Mouse (Mus musculus) embryonic facial prominence, embryonic 14.5 days (tissue): ENCODE results near the gene Clasrp. TPM values are rescaled to one million over a fixed set of nuclear protein-coding genes. Genes with fewer than 3 reads are reported as not detected.

Source experiments
- ATAC-seq: fragments of 200-750 bp; cut with Nextera tagmentation; 2 replicates; pipeline ENCODE4 v1.8.0; 2017; ENCODE audit warnings: low read depth, moderate number of reproducible peaks, moderate TSS enrichment
- DNase-seq: peaks from one replicate; pipeline ENCODE4 v3.0.0-alpha.2; 2015; ENCODE audit warnings: low spot score
- H3K27ac ChIP-seq: fragments of 300-500 bp; sonication (generic); replicated peaks from 2 replicates; pipeline ENCODE4 v1.5.1; 2014; ENCODE audit warnings: low read depth, mild to moderate bottlenecking, low read length, moderate library complexity
- H3K27me3 ChIP-seq: fragments of 300-500 bp; sonication (generic); replicated peaks from 2 replicates; pipeline ENCODE4 v1.6.1; 2014; ENCODE audit warnings: low read length; ENCODE audit not compliant: control insufficient read depth, insufficient read depth
- H3K36me3 ChIP-seq: fragments of 300-500 bp; sonication (generic); 2 replicates; pipeline ENCODE4 v1.6.1; 2014; ENCODE audit warnings: low read length, mixed read lengths; ENCODE audit not compliant: control insufficient read depth, insufficient read depth
- H3K4me1 ChIP-seq: fragments of 300-500 bp; sonication (generic); 2 replicates; pipeline ENCODE4 v1.6.1; 2014; ENCODE audit warnings: antibody characterized with exemption, low read length; ENCODE audit not compliant: control insufficient read depth, insufficient read depth
- H3K4me2 ChIP-seq: fragments of 300-500 bp; sonication (generic); 2 replicates; pipeline ENCODE4 v1.6.1; 2014; ENCODE audit warnings: low read depth, mild to moderate bottlenecking, low read length, moderate library complexity, mixed read lengths
- H3K4me3 ChIP-seq: fragments of 300-500 bp; sonication (generic); 2 replicates; pipeline ENCODE4 v1.5.1; 2014; ENCODE audit warnings: low read depth, mild to moderate bottlenecking, low read length
- H3K9ac ChIP-seq: fragments of 300-500 bp; sonication (generic); 2 replicates; pipeline ENCODE4 v1.6.1; 2014; ENCODE audit warnings: low read depth, mild to moderate bottlenecking, low read length, moderate library complexity, mixed read lengths
- H3K9me3 ChIP-seq: fragments of 300-500 bp; sonication (generic); 2 replicates; pipeline ENCODE4 v1.6.1; 2016; ENCODE audit warnings: low read length; ENCODE audit not compliant: control insufficient read depth
- WGBS: fragments of 180-500 bp; shearing (Covaris S2); extraction: QIAGEN DNeasy Blood & Tissue Kit; methylation state at CpG from one replicate; pipeline ENCODE4 v1.1.7; 2014; 5-methylcytosine and 5-hydroxymethylcytosine counted together
- polyA plus RNA-seq: library from polyadenylated mRNA; unstranded; fragments of >200 nt; fragmentation: Nextera tagmentation; extraction: Ambion mirVana; gene quantifications from 2 replicates; pipeline ENCODE4 v1.2.1, GENCODE M21; 2014

Clasrp gene
- polyA plus RNA-seq, 1 experiment from 2014 or later, result 36.0 TPM

DNA sequence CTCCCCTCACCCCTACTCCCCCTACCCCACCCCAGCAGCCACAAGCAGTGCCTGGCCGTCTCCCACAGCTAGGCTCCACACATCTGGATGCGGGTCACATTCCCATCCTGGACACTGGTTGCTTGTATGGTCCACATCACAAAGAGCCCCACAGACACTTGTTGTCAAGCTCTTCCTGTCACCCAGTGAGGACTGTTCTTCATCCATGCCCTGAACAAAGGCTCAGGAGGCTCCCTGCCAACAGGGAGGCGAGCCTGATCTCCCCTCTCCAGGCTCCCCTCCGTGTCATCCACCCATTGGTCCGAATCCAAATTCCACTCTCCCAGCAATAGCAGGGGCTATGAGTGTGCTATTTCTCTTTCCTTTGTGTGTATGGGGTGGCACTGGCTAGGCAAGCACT is 3.7 kb downstream of the Clasrp start:
- WGBS, result 71% methylated on average over 5 of the region's 5 CpGs
- H3K4me3 ChIP-seq, result no peak overlapping the region

GRCm38 (mm10) chr7:19593061-19593730 is 11.1 kb downstream of the Clasrp start:
- WGBS, result 92% methylated on average over 10 of the region's 10 CpGs
- DNase-seq (no peak), ATAC-seq (no peak)
- H3K9me3 ChIP-seq, result no peaks in the 10 kb centered on the region
- no peak overlapping the region for H3K4me2 ChIP-seq
- no peaks in the 10 kb centered on the region for H3K4me1 ChIP-seq
- H3K4me3 ChIP-seq, result no peak overlapping the region
- no peaks in the 10 kb centered on the region for H3K27me3 ChIP-seq
- no peak overlapping the region for H3K9ac ChIP-seq
- H3K36me3 ChIP-seq, result peaks cover 86% of the 10 kb centered on the region
- no peak overlapping the region for H3K27ac ChIP-seq

More for the DNA sequence above, 3.7 kb downstream of the Clasrp start:
- Histone ChIP-seq H3K27ac (no peak overlapping the region), H3K4me2 (no peak overlapping the region), H3K27me3 (no peaks in the 10 kb centered on the region), H3K9ac (no peak overlapping the region), H3K36me3 (peaks cover 61% of the 10 kb centered on the region), H3K4me1 (peaks cover 10% of the 10 kb centered on the region), H3K9me3 (no peaks in the 10 kb centered on the region)
- ATAC-seq (no peak), DNase-seq (no peak)

GRCm38 (mm10) chr7:19589917-19590316 is 14.4 kb downstream of the Clasrp start:
- DNase-seq, result peak; percentile 82
- Histone ChIP-seq H3K36me3 (peaks cover 96% of the 10 kb centered on the region), H3K4me1 (no peaks in the 10 kb centered on the region), H3K9me3 (no peaks in the 10 kb centered on the region), H3K4me2 (no peak overlapping the region), H3K27ac (no peak overlapping the region), H3K4me3 (no peak overlapping the region), H3K27me3 (no peaks in the 10 kb centered on the region), H3K9ac (no peak overlapping the region)
- ATAC-seq, result no peak
- WGBS, result 65% methylated on average over 3 of the region's 3 CpGs

DNA sequence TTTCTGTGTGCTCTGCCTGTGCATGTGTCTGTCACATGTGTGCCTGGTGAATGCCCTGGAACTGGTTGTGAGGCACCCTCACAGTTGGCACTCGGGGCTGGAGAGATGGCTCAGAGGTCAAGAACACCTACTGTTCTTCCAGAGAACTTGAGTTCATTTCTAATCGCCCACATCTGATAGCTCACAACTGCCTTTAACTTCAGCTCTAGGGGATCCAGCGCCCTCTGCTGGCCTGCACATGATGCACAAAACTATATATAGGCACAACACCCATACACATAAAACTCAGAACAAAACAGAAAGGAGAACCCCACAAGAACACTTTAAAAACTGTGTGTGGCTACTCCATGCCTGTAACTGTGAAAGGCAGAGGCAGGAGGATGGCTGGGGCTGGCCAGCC is 15.1 kb downstream of the Clasrp start:
- Histone ChIP-seq H3K9ac (no peak overlapping the region), H3K27me3 (no peaks in the 10 kb centered on the region), H3K27ac (no peak overlapping the region), H3K9me3 (no peaks in the 10 kb centered on the region), H3K4me3 (no peak overlapping the region), H3K4me1 (no peaks in the 10 kb centered on the region), H3K36me3 (peaks cover 100% of the 10 kb centered on the region), H3K4me2 (no peak overlapping the region)
- WGBS, result 43% methylated on average over 3 of the region's 3 CpGs
- ATAC-seq, result no peak
- DNase-seq, result peak; percentile 40

DNA sequence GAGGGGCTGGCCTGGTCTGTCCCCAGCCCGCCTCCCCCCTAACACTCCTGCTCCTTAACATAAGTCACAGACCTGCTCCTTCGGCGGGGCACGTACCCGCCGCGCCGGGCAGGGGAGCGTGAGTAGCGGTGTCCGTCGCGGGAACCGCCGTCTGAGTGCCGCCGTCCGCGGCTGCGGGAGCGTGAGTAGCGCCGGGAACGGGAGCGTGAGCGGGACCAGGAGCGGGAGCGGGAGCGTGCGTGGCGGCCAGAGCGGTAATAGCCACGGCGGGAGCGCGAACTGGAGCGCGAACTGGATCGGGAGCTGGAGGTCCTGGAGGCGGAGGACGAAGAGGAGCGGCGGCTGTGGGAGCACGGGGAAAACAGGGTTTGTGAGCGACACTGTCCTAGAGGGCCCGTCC is 18.0 kb downstream of the Clasrp start:
- ATAC-seq, result no peak
- Histone ChIP-seq H3K9me3 (no peaks in the 10 kb centered on the region), H3K27ac (no peak overlapping the region), H3K4me1 (no peaks in the 10 kb centered on the region), H3K9ac (no peak overlapping the region), H3K27me3 (no peaks in the 10 kb centered on the region), H3K4me2 (no peak overlapping the region), H3K4me3 (no peak overlapping the region), H3K36me3 (peaks cover 99% of the 10 kb centered on the region)
- 87% methylated on average over 31 of the region's 46 CpGs for WGBS
- DNase-seq, result no peak

DNA sequence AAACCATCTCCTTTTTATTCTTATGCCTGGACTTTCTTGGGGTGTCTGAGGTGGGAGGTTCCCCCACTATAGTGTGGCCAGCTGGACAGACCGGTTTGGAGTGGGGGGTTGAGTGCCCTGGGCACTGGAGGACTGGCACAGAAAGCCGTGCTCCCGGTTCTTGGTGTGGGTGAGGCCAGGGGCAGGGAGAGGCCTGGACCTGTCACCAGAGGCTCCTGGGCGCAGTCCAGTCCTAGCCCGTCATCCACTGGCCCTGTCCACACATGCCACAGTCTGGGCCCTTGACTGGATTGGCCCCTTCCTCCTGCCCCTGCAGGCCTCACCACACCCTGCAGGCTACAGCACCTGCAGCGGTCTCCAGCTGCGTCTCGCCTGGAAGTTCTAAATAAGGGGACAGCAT is 23.7 kb downstream of the Clasrp start:
- Histone ChIP-seq H3K4me2 (no peak overlapping the region), H3K4me3 (no peak overlapping the region), H3K27ac (no peak overlapping the region), H3K9me3 (no peaks in the 10 kb centered on the region), H3K9ac (no peak overlapping the region), H3K36me3 (peaks cover 56% of the 10 kb centered on the region), H3K27me3 (peaks cover 32% of the 10 kb centered on the region), H3K4me1 (peaks cover 15% of the 10 kb centered on the region)
- DNase-seq, result no peak
- 78% methylated on average over 7 of the region's 8 CpGs for WGBS
- ATAC-seq, result no peak

DNA sequence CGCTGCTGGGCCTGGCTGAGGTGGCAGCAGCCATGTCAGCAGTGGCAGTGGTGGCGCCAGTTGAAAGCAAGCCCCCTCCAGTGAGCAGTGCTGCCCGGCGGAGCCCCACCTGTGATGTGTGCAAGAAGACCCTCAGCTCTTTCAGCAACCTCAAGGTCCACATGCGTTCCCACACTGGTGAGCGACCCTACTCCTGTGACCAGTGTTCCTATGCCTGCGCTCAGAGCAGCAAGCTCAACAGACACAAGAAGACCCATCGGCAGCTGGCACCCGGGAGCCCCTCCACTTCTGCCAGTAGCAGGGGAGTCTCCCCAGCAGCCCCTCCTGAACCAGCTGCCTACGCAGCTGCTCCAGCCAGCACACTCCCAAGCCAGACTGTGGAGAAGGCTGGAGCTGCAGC is 24.5 kb downstream of the Clasrp start:
- Histone ChIP-seq H3K4me2 (no peak overlapping the region), H3K27ac (no peak overlapping the region), H3K27me3 (peaks cover 32% of the 10 kb centered on the region), H3K36me3 (peaks cover 47% of the 10 kb centered on the region), H3K9ac (no peak overlapping the region), H3K9me3 (no peaks in the 10 kb centered on the region), H3K4me3 (no peak overlapping the region), H3K4me1 (peaks cover 15% of the 10 kb centered on the region)
- DNase-seq (no peak), ATAC-seq (no peak)
- 77% methylated on average over 10 of the region's 10 CpGs for WGBS

DNA sequence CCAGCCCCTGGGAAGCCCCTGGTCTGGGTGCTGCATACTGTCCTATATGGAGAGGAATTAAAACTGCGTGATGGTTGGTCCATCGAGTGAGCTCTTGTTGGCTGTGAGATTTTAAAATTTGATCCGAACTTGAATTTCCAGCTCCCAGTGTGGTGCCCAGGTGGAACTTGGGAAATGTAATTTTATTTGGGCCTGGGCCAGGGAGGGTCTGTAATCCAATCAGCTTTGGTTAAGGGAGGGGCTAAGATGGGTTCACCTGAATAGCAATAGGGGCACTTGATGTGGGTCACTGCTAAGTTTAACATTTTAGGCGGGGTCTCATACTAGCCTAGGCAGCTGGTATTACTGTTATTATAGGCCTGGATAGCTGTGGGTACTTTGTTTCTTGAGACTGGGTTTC is 25.9 kb downstream of the Clasrp start:
- DNase-seq, result no peak
- no peak overlapping the region for H3K9ac ChIP-seq
- H3K4me3 ChIP-seq, result no peak overlapping the region
- H3K9me3 ChIP-seq, result no peaks in the 10 kb centered on the region
- no peak overlapping the region for H3K4me2 ChIP-seq
- peaks cover 32% of the 10 kb centered on the region for H3K27me3 ChIP-seq
- peaks cover 19% of the 10 kb centered on the region for H3K4me1 ChIP-seq
- 51% methylated on average over 4 of the region's 4 CpGs for WGBS
- ATAC-seq, result no peak
- no peak overlapping the region for H3K27ac ChIP-seq
- H3K36me3 ChIP-seq, result peaks cover 34% of the 10 kb centered on the region

- Histone ChIP-seq H3K4me2 (peak overlapping the region; percentile 80), H3K36me3 (peaks cover 29% of the 10 kb centered on the region), H3K9me3 (no peaks in the 10 kb centered on the region), H3K9ac (peak overlapping the region; percentile 46), H3K4me3 (peak overlapping the region; percentile 43), H3K27me3 (peaks cover 32% of the 10 kb centered on the region), H3K4me1 (peaks cover 19% of the 10 kb centered on the region), H3K27ac (no peak overlapping the region)
- ATAC-seq, result no peak
- no peak for DNase-seq
- 22% methylated on average over 9 of the region's 10 CpGs for WGBS
These were observed 26.3 kb downstream of the Clasrp start for GRCm38 (mm10) chr7:19577877-19578414.
